Mouse (Mus musculus): ENCODE results near the gene Sh3gl3.

Sh3gl3 gene

GRCm38 (mm10) chr7:82235486-82235885 is 61.8 kb downstream of the Sh3gl3 start:
- no peak for DNase-seq (ENCODE audit: low read depth)

- no peak for DNase-seq (ENCODE audit: low read depth)
These were observed 62.7 kb downstream of the Sh3gl3 start for GRCm38 (mm10) chr7:82236152-82236898.

- no peak for DNase-seq (ENCODE audit: low read depth)
These were observed 63.2 kb downstream of the Sh3gl3 start for GRCm38 (mm10) chr7:82236899-82237162.

GRCm38 (mm10) chr7:82240424-82241240 is 67.0 kb downstream of the Sh3gl3 start:
- DNase-seq (ENCODE audit: low read depth) = no peak

GRCm38 (mm10) chr7:82244701-82245100 is 71.1 kb downstream of the Sh3gl3 start:
- no peak for DNase-seq (ENCODE audit: low read depth)

- no peak for DNase-seq (ENCODE audit: low read depth)
These were observed 75.5 kb downstream of the Sh3gl3 start for GRCm38 (mm10) chr7:82248953-82249695.

- DNase-seq (ENCODE audit: low read depth) = no peak
These were observed 79.7 kb downstream of the Sh3gl3 start for GRCm38 (mm10) chr7:82253309-82253708.

GRCm38 (mm10) chr7:82256936-82257335 is 83.3 kb downstream of the Sh3gl3 start:
- DNase-seq (ENCODE audit: low read depth) = no peak

GRCm38 (mm10) chr7:82257530-82257929 is 83.9 kb downstream of the Sh3gl3 start:
- DNase-seq (ENCODE audit: low read depth) = no peak

- peak; percentile 36 for DNase-seq (ENCODE audit: low read depth)
These were observed 86.6 kb downstream of the Sh3gl3 start for GRCm38 (mm10) chr7:82260210-82260609.

- peak; percentile 63 for DNase-seq (ENCODE audit: low read depth)
These were observed 89.5 kb downstream of the Sh3gl3 start for GRCm38 (mm10) chr7:82263141-82263540.

GRCm38 (mm10) chr7:82264119-82264518 is 90.5 kb downstream of the Sh3gl3 start:
- DNase-seq (ENCODE audit: low read depth) = no peak

- DNase-seq (ENCODE audit: low read depth) = no peak
These were observed 91.7 kb downstream of the Sh3gl3 start for GRCm38 (mm10) chr7:82265365-82265764.

GRCm38 (mm10) chr7:82269948-82270347 is 96.3 kb downstream of the Sh3gl3 start:
- peak; percentile 28 for DNase-seq (ENCODE audit: low read depth)

- DNase-seq (ENCODE audit: low read depth) = no peak
These were observed 98.1 kb downstream of the Sh3gl3 start for GRCm38 (mm10) chr7:82271742-82272141.

- DNase-seq (ENCODE audit: low read depth) = peak; percentile 50
These were observed 99.2 kb downstream of the Sh3gl3 start for GRCm38 (mm10) chr7:82272875-82273274.

- DNase-seq (ENCODE audit: low read depth) = peak; percentile 49
These were observed 100.5 kb downstream of the Sh3gl3 start for GRCm38 (mm10) chr7:82274011-82274709.

- no peak for DNase-seq (ENCODE audit: low read depth)
These were observed 101.3 kb downstream of the Sh3gl3 start for GRCm38 (mm10) chr7:82274975-82275374.

GRCm38 (mm10) chr7:82275529-82276204 is 102.0 kb downstream of the Sh3gl3 start:
- DNase-seq (ENCODE audit: low read depth) = peak; percentile 76

- DNase-seq (ENCODE audit: low read depth) = no peak
These were observed 108.4 kb downstream of the Sh3gl3 start for GRCm38 (mm10) chr7:82282011-82282410.

- no peak for DNase-seq (ENCODE audit: low read depth)
These were observed 108.8 kb downstream of the Sh3gl3 start for GRCm38 (mm10) chr7:82282464-82282863.

- peak; percentile 11 for DNase-seq (ENCODE audit: low read depth)
These were observed 113.6 kb downstream of the Sh3gl3 start for GRCm38 (mm10) chr7:82287242-82287641.

Data from 416B (cell line).